Mouse (Mus musculus) lung, adult 10 weeks (tissue): ENCODE measurements around the gene Kank3. TPM values are rescaled to one million over a fixed set of nuclear protein-coding genes. Genes with fewer than 3 reads are reported as not detected.

ENCODE experiments used
- polyA plus RNA-seq: library from polyadenylated mRNA; stranded (reverse); fragments of 350-450 nt; fragmentation: Illumina TruSeq; extraction: RNeasy Lipid Tissue Mini Kit (QIAGEN cat#74804); gene quantifications from one replicate; pipeline ENCODE4 v1.2.3, GENCODE M21; 2014; ENCODE audit warnings: low read depth, low replicate concordance; ENCODE audit not compliant: insufficient read depth

Kank3 gene
- polyA plus RNA-seq: 178 TPM

GRCm38 (mm10) chr17:33810334-33811141, at the start of gene Kank3:
Kank3 (plus strand) TSS chr17:33810519.

GRCm38 (mm10) chr17:33781124-33781977, 29.0 kb upstream of the Kank3 start, which contains the start of gene Angptl4:
Angptl4 (minus strand) TSS chr17:33781830.

GRCm38 (mm10) chr17:33824084-33824996, 14.0 kb downstream of the Kank3 start, which contains the start of the genes Rps28 and Ndufa7:
Rps28 (minus strand) TSS chr17:33824562.
Ndufa7 (plus strand) TSS chr17:33824572.

GRCm38 (mm10) chr17:33842966-33843795, 32.9 kb downstream of the Kank3 start, which contains the start of gene Cd320:
Cd320 (plus strand) TSS chr17:33843091.

Other genes starting within 250 kb of the Kank3 start
- 14.9 TPM for gene Zfp414, start 181.4 kb upstream of the Kank3 start, polyA plus RNA-seq
- gene Pram1, start 172.5 kb upstream of the Kank3 start, polyA plus RNA-seq: 1.2 TPM
- gene Hnrnpm, start 123.7 kb upstream of the Kank3 start, polyA plus RNA-seq: 86.6 TPM
- gene March2, start 91.8 kb upstream of the Kank3 start, polyA plus RNA-seq: 99.6 TPM
- 122 TPM for gene Rab11b, start 50.0 kb upstream of the Kank3 start, polyA plus RNA-seq
- gene Angptl4, start 28.7 kb upstream of the Kank3 start, polyA plus RNA-seq: 61.5 TPM
- 1,820 TPM for gene Rps28, start 14.0 kb downstream of the Kank3 start, polyA plus RNA-seq
- 520 TPM for gene Ndufa7, start 14.1 kb downstream of the Kank3 start, polyA plus RNA-seq
- gene Cd320, start 32.6 kb downstream of the Kank3 start, polyA plus RNA-seq: 20.1 TPM
- not detected for gene Gm7029, start 63.3 kb downstream of the Kank3 start, polyA plus RNA-seq
- gene Kifc1, start 80.1 kb downstream of the Kank3 start, polyA plus RNA-seq: 0.86 TPM
- 1.2 TPM for gene Platr17, start 94.6 kb downstream of the Kank3 start, polyA plus RNA-seq
- 19.4 TPM for gene Daxx, start 98.9 kb downstream of the Kank3 start, polyA plus RNA-seq
- 126 TPM for gene Tapbp, start 105.4 kb downstream of the Kank3 start, polyA plus RNA-seq
- gene Zbtb22, start 105.4 kb downstream of the Kank3 start, polyA plus RNA-seq: 18.1 TPM
- 38.7 TPM for gene Rgl2, start 119.0 kb downstream of the Kank3 start, polyA plus RNA-seq
- 90.6 TPM for gene Pfdn6, start 129.8 kb downstream of the Kank3 start, polyA plus RNA-seq
- 8.3 TPM for gene Wdr46, start 130.1 kb downstream of the Kank3 start, polyA plus RNA-seq
- 5.8 TPM for gene B3galt4, start 141.0 kb downstream of the Kank3 start, polyA plus RNA-seq
- 16.3 TPM for gene Vps52, start 145.3 kb downstream of the Kank3 start, polyA plus RNA-seq
- 2,519 TPM for gene Rps18, start 145.5 kb downstream of the Kank3 start, polyA plus RNA-seq
- 1,531 TPM for gene H2-K1, start 189.8 kb downstream of the Kank3 start, polyA plus RNA-seq
- 21.8 TPM for gene Ring1, start 214.2 kb downstream of the Kank3 start, polyA plus RNA-seq
- 90.2 TPM for gene H2-Ke6, start 217.5 kb downstream of the Kank3 start, polyA plus RNA-seq
- gene Slc39a7, start 221.2 kb downstream of the Kank3 start, polyA plus RNA-seq: 95.6 TPM
- 33.6 TPM for gene Rxrb, start 221.3 kb downstream of the Kank3 start, polyA plus RNA-seq
- 1.1 TPM for gene Col11a2, start 228.9 kb downstream of the Kank3 start, polyA plus RNA-seq